Mouse (Mus musculus) hindbrain, embryonic 12.5 days (tissue): Measurements from ENCODE around the gene H2-K1. TPM values are rescaled to one million over a fixed set of nuclear protein-coding genes. Genes with fewer than 3 reads are reported as not detected.
"Not testable (repeated sequence)": the region's sequence is repeated elsewhere in the genome, so short reads cannot be mapped to it uniquely, and the experiment has no call there.

Experiments
- ATAC-seq: fragments of 200-750 bp; cut with Nextera tagmentation; 2 replicates; pipeline ENCODE4 v1.8.0; 2017; ENCODE audit warnings: moderate TSS enrichment; ENCODE audit not compliant: low FRiP score
- H3K27ac ChIP-seq: fragments of 300-500 bp; sonication (generic); 2 replicates; pipeline ENCODE4 v1.5.1; 2016; ENCODE audit warnings: mild to moderate bottlenecking
- H3K27me3 ChIP-seq: fragments of 300-500 bp; sonication (generic); 2 replicates; pipeline ENCODE4 v1.6.1; 2016; ENCODE audit warnings: mild to moderate bottlenecking
- H3K36me3 ChIP-seq: fragments of 300-500 bp; sonication (generic); 2 replicates; pipeline ENCODE4 v1.6.1; 2016; ENCODE audit warnings: mild to moderate bottlenecking
- H3K4me1 ChIP-seq: fragments of 300-500 bp; sonication (generic); 2 replicates; pipeline ENCODE4 v1.6.1; 2016
- H3K4me2 ChIP-seq: fragments of 300-500 bp; sonication (generic); replicated peaks from 2 replicates; pipeline ENCODE4 v1.6.1; 2016; ENCODE audit warnings: mild to moderate bottlenecking
- H3K4me3 ChIP-seq: fragments of 300-500 bp; sonication (generic); 2 replicates; pipeline ENCODE4 v1.5.1; 2016; ENCODE audit warnings: mild to moderate bottlenecking
- H3K9ac ChIP-seq: fragments of 300-500 bp; sonication (generic); 2 replicates; pipeline ENCODE4 v1.6.1; 2016; ENCODE audit warnings: mild to moderate bottlenecking, moderate library complexity
- H3K9me3 ChIP-seq: fragments of 300-500 bp; sonication (generic); replicated peaks from 2 replicates; pipeline ENCODE4 v1.6.1; 2016; ENCODE audit warnings: mild to moderate bottlenecking
- WGBS: fragments of 180-500 bp; shearing (Covaris S2); methylation state at CpG from one replicate; pipeline ENCODE4 v1.1.7; 2016; 5-methylcytosine and 5-hydroxymethylcytosine counted together
- polyA plus RNA-seq: library from polyadenylated mRNA; unstranded; fragments of >200 nt; fragmentation: Nextera tagmentation; extraction: Ambion mirVana; gene quantifications from 2 replicates; pipeline ENCODE4 v1.2.1, GENCODE M21; 2016

H2-K1 gene
- polyA plus RNA-seq, 1 experiment from 2014 or later = 16.6 TPM

GRCm38 (mm10) chr17:33958451-33958850 lies 41.7 kb downstream of the H2-K1 start:
- ATAC-seq = no peak

GRCm38 (mm10) chr17:33957493-33957892 lies 42.7 kb downstream of the H2-K1 start:
- H3K4me3 ChIP-seq = no peak overlapping the region
- no peak overlapping the region for H3K4me2 ChIP-seq
- 84% methylated on average over 6 of the region's 6 CpGs for WGBS
- no peaks in the 10 kb centered on the region for H3K27me3 ChIP-seq
- no peak for ATAC-seq
- peaks cover 61% of the 10 kb centered on the region for H3K36me3 ChIP-seq
- H3K4me1 ChIP-seq = peaks cover 34% of the 10 kb centered on the region
- H3K9ac ChIP-seq = no peak overlapping the region
- H3K27ac ChIP-seq = no peak overlapping the region
- H3K9me3 ChIP-seq = no peaks in the 10 kb centered on the region

More at GRCm38 (mm10) chr17:33958451-33958850, 41.7 kb downstream of the H2-K1 start:
- H3K4me2 ChIP-seq = no peak overlapping the region
- H3K27me3 ChIP-seq = no peaks in the 10 kb centered on the region
- no peak overlapping the region for H3K9ac ChIP-seq
- H3K9me3 ChIP-seq = no peaks in the 10 kb centered on the region
- no peak overlapping the region for H3K4me3 ChIP-seq
- H3K27ac ChIP-seq = no peak overlapping the region
- peaks cover 24% of the 10 kb centered on the region for H3K4me1 ChIP-seq
- H3K36me3 ChIP-seq = peaks cover 61% of the 10 kb centered on the region
- WGBS = 94% methylated on average over 11 of the region's 11 CpGs

- H3K27me3 ChIP-seq = no peaks in the 10 kb centered on the region
- H3K9me3 ChIP-seq = no peaks in the 10 kb centered on the region
- H3K4me3 ChIP-seq = peak overlapping the region; percentile 94
- H3K4me1 ChIP-seq = peaks cover 44% of the 10 kb centered on the region
- peaks cover 60% of the 10 kb centered on the region for H3K36me3 ChIP-seq
- H3K4me2 ChIP-seq = peak overlapping the region; percentile 73
- peak overlapping the region; percentile 87 for H3K27ac ChIP-seq
- WGBS = 9% methylated on average over 10 of the region's 10 CpGs
- peak overlapping the region; percentile 71 for H3K9ac ChIP-seq
- no peak for ATAC-seq
These were observed 43.8 kb downstream of the H2-K1 start for GRCm38 (mm10) chr17:33956336-33956735.

- no peaks in the 10 kb centered on the region for H3K9me3 ChIP-seq
- peak; percentile 88 for ATAC-seq
- peak within 1 kb of the TSS; percentile 73 for H3K4me2 ChIP-seq
- peaks cover 54% of the 10 kb centered on the region for H3K36me3 ChIP-seq
- H3K27me3 ChIP-seq = no peaks in the 10 kb centered on the region
- peak within 1 kb of the TSS; percentile 88 for H3K27ac ChIP-seq
- H3K4me3 ChIP-seq = peak within 1 kb of the TSS; percentile 94
- H3K9ac ChIP-seq = peak within 1 kb of the TSS; percentile 98
- WGBS = under 1% methylated on average over 49 of the region's 50 CpGs
- peaks cover 50% of the 10 kb centered on the region for H3K4me1 ChIP-seq
These were observed 44.5 kb downstream of the H2-K1 start, which contains the start of the genes Vps52 and Rps18 for GRCm38 (mm10) chr17:33955555-33956214. Vps52 (plus strand) TSS chr17:33955812. Rps18 (minus strand) TSS chr17:33956001.

GRCm38 (mm10) chr17:33954646-33955554 lies 45.2 kb downstream of the H2-K1 start:
- Histone ChIP-seq H3K4me1 (peaks cover 58% of the 10 kb centered on the region), H3K36me3 (peaks cover 46% of the 10 kb centered on the region), H3K9ac (peak overlapping the region; percentile 98), H3K27ac (peak overlapping the region; percentile 88), H3K4me2 (peak overlapping the region; percentile 73), H3K9me3 (no peaks in the 10 kb centered on the region), H3K27me3 (no peaks in the 10 kb centered on the region), H3K4me3 (peak overlapping the region; percentile 94)
- WGBS = 1% methylated on average over 33 of the region's 33 CpGs
- ATAC-seq = no peak; the same call in none of the 2 replicates

- H3K4me1 ChIP-seq = peaks cover 65% of the 10 kb centered on the region
- peak overlapping the region; percentile 73 for H3K4me2 ChIP-seq
- H3K9me3 ChIP-seq = no peaks in the 10 kb centered on the region
- no peaks in the 10 kb centered on the region for H3K27me3 ChIP-seq
- WGBS = 36% methylated on average over 5 of the region's 5 CpGs
- H3K9ac ChIP-seq = peak overlapping the region; percentile 98
- 0 out of 2 replicates have a peak overlapping the region, but pooled peaks have one; percentile 88 for H3K27ac ChIP-seq
- no peak for ATAC-seq
- peaks cover 46% of the 10 kb centered on the region for H3K36me3 ChIP-seq
- peak overlapping the region; percentile 94 for H3K4me3 ChIP-seq
These were observed 46.1 kb downstream of the H2-K1 start for GRCm38 (mm10) chr17:33953961-33954565.

- peak overlapping the region; percentile 73 for H3K4me2 ChIP-seq
- WGBS = 82% methylated on average over 3 of the region's 3 CpGs
- ATAC-seq = no peak
- no peaks in the 10 kb centered on the region for H3K27me3 ChIP-seq
- H3K9ac ChIP-seq = 0 out of 2 replicates have a peak overlapping the region, but pooled peaks have one; percentile 19
- H3K4me1 ChIP-seq = peaks cover 65% of the 10 kb centered on the region
- H3K9me3 ChIP-seq = no peaks in the 10 kb centered on the region
- no peak overlapping the region for H3K4me3 ChIP-seq
- peaks cover 47% of the 10 kb centered on the region for H3K36me3 ChIP-seq
- H3K27ac ChIP-seq = no peak overlapping the region
These were observed 46.8 kb downstream of the H2-K1 start for GRCm38 (mm10) chr17:33953310-33953709.

GRCm38 (mm10) chr17:33952879-33953278 lies 47.3 kb downstream of the H2-K1 start:
- H3K36me3 ChIP-seq = peaks cover 49% of the 10 kb centered on the region
- ATAC-seq = no peak
- peak overlapping the region; percentile 19; the same call in 1 of the 2 replicates for H3K9ac ChIP-seq
- peak overlapping the region; percentile 35; the same call in 1 of the 2 replicates for H3K27ac ChIP-seq
- 84% methylated on average over 4 of the region's 4 CpGs for WGBS
- H3K9me3 ChIP-seq = no peaks in the 10 kb centered on the region
- no peaks in the 10 kb centered on the region for H3K27me3 ChIP-seq
- H3K4me3 ChIP-seq = no peak overlapping the region
- peaks cover 65% of the 10 kb centered on the region for H3K4me1 ChIP-seq
- H3K4me2 ChIP-seq = peak overlapping the region; percentile 73; the same call in 1 of the 2 replicates

GRCm38 (mm10) chr17:33952015-33952414 lies 48.1 kb downstream of the H2-K1 start:
- peaks cover 48% of the 10 kb centered on the region for H3K36me3 ChIP-seq
- WGBS = 76% methylated on average over 13 of the region's 13 CpGs
- H3K9me3 ChIP-seq, H3K27me3 ChIP-seq, ATAC-seq: not testable (repeated sequence)
- peaks cover 62% of the 10 kb centered on the region for H3K4me1 ChIP-seq
- H3K9ac ChIP-seq = peak overlapping the region; percentile 74; the same call in 1 of the 2 replicates
- H3K27ac ChIP-seq = peak overlapping the region; percentile 91; the same call in 1 of the 2 replicates
- peak overlapping the region; percentile 44 for H3K4me3 ChIP-seq
- peak overlapping the region; percentile 87 for H3K4me2 ChIP-seq

GRCm38 (mm10) chr17:33951021-33951946 lies 48.9 kb downstream of the H2-K1 start, which contains the start of gene B3galt4:
B3galt4 (minus strand) TSS chr17:33951488.
- Histone ChIP-seq H3K4me2 (peak within 1 kb of the TSS; percentile 87), H3K9me3 (no peaks in the 10 kb centered on the region), H3K9ac (peak within 1 kb of the TSS; percentile 74), H3K4me1 (peaks cover 56% of the 10 kb centered on the region), H3K27me3 (no peaks in the 10 kb centered on the region), H3K36me3 (peaks cover 53% of the 10 kb centered on the region), H3K27ac (peak within 1 kb of the TSS; percentile 91), H3K4me3 (peak within 1 kb of the TSS; percentile 44)
- peak; percentile 72 for ATAC-seq
- WGBS = under 1% methylated on average over 45 of the region's 45 CpGs

- peak overlapping the region; percentile 87 for H3K4me2 ChIP-seq
- ATAC-seq = no peak; the same call in 1 of the 2 replicates
- WGBS = 77% methylated on average over 10 of the region's 10 CpGs
- no peaks in the 10 kb centered on the region for H3K27me3 ChIP-seq
- H3K4me1 ChIP-seq = peaks cover 55% of the 10 kb centered on the region
- H3K9ac ChIP-seq = peak overlapping the region; percentile 74
- H3K9me3 ChIP-seq = no peaks in the 10 kb centered on the region
- peak overlapping the region; percentile 91 for H3K27ac ChIP-seq
- H3K36me3 ChIP-seq = peaks cover 63% of the 10 kb centered on the region
- peak overlapping the region; percentile 44 for H3K4me3 ChIP-seq
These were observed 50.0 kb downstream of the H2-K1 start for GRCm38 (mm10) chr17:33950131-33950625.
